Mouse (Mus musculus) testis, adult 2 months (tissue): Measurements from ENCODE around the gene 2310011J03Rik.

Source experiments
- CTCF ChIP-seq: fragments of 200-500 bp; IDR thresholded peaks from 2 replicates; pipeline ENCODE4 v1.5.1; 2012; ENCODE audit warnings: low read depth, mild to moderate bottlenecking, inconsistent platforms, low read length, moderate library complexity; ENCODE audit not compliant: control insufficient read depth, insufficient read depth, insufficient replicate concordance
- POLR2A ChIP-seq: fragments of 200-500 bp; IDR thresholded peaks from 2 replicates; pipeline ENCODE4 v1.6.1; 2012; ENCODE audit warnings: low read depth, mild to moderate bottlenecking, inconsistent platforms, low read length, moderate library complexity; ENCODE audit not compliant: control insufficient read depth

DNA sequence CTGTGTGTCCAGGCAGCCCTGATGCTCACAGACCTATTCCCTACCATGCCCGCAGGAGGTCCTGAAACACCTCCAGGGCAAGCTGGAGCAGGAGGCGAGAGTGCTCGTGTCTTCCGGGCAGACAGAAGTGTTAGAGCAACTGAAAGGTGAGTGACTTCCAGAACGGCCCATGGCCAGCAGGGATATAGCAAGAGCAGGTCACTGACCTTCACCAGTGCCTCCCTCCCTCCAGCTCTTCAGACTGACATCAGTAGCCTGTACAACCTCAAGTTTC lies 18.3 kb downstream of the 2310011J03Rik start:
- no peak for TF ChIP-seq POLR2A
- no peak for TF ChIP-seq CTCF
